Mouse (Mus musculus): ENCODE data around the gene Gm10964. TPM values are rescaled to one million over a fixed set of nuclear protein-coding genes. Genes with fewer than 3 reads are reported as not detected.

The Gm10964 gene
- total RNA-seq, 1 experiment from 2014 or later, result not detected

- DNase-seq, result no peak
Measured at GRCm38 (mm10) chr3:103734696-103735519, 4.3 kb upstream of the Gm10964 start.

- DNase-seq, result no peak
Measured at GRCm38 (mm10) chr3:103735776-103736600, 3.2 kb upstream of the Gm10964 start.

DNA sequence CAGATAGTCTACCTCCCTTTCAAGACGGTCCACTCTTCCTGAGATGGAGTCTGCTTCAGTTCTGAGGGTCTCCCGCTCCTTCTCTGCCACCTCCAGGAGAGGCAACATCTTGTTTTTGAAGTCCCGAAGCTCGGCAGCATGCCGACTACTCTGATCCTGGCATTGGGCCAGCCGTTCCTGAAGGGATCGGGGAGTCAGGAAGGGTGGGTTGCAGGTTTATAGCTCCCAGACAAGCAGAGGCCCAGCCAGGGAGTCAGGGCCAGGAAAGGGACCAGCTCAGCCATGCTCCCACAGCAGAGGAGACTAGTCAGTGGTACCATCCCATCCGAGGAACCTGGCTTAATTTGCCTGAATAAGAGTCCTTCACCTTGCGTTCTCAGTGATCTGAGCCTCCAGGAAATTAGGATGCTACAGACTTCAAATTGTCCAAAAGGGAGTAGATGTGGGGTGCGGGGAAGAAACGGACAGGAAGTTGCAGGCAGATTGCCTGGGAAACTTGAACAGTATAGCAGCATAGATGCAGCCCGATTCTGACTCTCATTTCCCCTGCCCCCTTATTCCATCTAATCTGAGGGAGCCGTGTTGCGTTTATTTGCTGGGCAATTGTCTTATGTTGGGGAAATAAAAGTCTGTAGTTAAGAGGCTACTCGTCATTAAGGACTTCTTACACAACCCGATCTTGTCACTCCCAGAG is 2.0 kb upstream of the Gm10964 start:
- DNase-seq, result peak; percentile 51

GRCm38 (mm10) chr3:103737778-103738571 is 1.2 kb upstream of the Gm10964 start, which contains the start of gene Olfml3:
Gene Olfml3 (minus strand): TSS chr3:103738001.
- DNase-seq, result peak; percentile 87

DNA sequence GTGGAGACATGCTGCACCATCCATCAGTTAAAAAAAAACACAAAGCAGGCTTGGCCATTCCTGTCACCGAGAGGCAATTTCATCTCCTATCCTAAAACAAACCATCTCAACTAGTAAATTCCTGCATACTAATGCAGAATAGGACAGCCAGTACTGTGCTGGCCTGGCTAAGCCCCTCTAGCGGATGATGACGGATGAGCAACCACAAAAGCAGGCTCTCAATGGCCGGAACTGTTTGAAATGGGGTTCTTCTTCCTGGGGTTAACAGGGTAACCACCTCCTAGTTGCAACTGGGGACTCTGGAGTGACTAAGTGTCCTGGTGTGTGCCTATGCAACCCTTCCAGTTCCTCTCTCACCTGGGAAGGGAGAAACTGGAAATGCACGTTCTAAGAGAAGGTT is 1.2 kb downstream of the Gm10964 start:
- DNase-seq, result no peak

- DNase-seq, result no peak
Measured at GRCm38 (mm10) chr3:103743208-103743607, 4.0 kb downstream of the Gm10964 start.

GRCm38 (mm10) chr3:103745001-103745770 is 6.0 kb downstream of the Gm10964 start:
- DNase-seq, result no peak

- no peak for DNase-seq
Measured at GRCm38 (mm10) chr3:103746711-103747110, 7.5 kb downstream of the Gm10964 start.

GRCm38 (mm10) chr3:103751558-103751957 is 12.4 kb downstream of the Gm10964 start:
- no peak for DNase-seq

GRCm38 (mm10) chr3:103755351-103755750 is 16.2 kb downstream of the Gm10964 start:
- DNase-seq, result no peak

- DNase-seq, result no peak
Measured at GRCm38 (mm10) chr3:103756920-103757319, 17.8 kb downstream of the Gm10964 start.

DNA sequence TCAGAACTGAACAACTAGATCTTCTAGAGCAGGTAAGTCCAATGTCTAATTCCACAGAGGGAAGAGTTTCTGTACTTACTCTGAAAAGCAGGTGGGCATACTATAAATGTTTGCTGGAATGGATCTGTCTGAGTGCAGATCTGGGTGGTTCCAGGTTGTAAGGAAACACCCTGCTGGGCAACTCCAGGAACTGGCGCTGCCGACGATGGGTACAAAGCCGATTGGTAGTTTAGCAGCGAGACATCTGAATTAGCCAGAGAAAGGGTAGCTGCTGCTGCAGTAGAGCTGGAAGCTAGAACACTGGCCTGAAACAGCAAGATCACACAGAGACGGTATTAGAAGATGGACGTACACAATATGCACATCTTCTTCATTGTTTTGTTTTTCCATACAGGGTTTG is 19.3 kb downstream of the Gm10964 start:
- no peak for DNase-seq

DNA sequence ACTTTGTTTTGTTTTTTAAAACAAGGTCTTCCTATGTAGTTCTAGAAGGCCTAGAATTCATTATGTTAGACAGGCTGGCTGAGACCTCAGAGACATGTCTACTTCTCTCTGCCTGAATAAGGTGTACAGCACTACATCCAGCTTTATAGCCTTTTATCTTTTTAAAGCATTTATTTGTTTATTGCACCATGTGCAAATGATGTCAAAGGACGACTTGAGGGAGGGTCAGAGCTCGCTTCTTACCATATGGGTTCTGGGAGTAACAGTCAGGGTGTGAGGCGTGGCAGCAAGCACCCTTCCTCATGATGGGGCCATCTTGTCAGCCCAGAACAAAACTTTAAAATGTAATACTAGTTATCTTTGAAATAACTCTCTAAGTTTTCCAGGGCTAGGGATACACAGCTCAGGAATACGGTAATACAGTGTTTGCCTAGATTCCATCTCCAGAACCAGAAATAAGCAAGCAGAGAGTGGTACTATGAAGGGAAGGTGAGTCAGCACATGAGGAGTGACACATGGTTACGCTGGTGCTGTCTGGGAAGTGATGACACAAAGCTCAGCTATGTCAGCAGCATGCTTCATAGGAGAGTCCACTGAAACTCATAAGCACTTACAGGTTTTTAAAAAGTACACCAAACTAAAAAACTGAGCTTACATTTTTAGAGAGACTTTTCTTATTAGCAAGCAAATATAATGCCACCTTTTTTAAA is 20.2 kb downstream of the Gm10964 start:
- DNase-seq, result no peak

GRCm38 (mm10) chr3:103766789-103767188 is 27.6 kb downstream of the Gm10964 start:
- no peak for DNase-seq

GRCm38 (mm10) chr3:103771531-103772130 is 32.5 kb downstream of the Gm10964 start:
- peak; percentile 76 for DNase-seq

- DNase-seq, result no peak
Measured at GRCm38 (mm10) chr3:103772846-103773245, 33.7 kb downstream of the Gm10964 start.

DNA sequence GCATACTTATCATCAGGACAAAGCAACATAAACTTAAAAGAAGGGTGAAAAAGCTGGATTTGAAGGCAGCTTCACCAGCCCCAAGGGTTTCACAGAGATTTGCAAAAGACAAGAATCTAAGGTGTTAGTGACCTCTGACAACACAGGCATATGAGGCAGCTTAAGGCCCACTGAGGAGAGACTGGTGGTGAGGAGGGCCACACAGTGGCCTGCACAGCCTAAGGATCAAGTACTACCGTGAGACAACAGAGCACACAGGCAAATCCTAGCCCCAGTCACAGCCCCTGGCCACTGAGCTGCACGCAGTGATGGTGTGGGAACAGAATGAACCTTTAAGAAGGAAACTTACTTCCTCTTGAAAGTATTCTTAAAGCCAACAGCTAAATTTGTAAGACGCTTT is 34.3 kb downstream of the Gm10964 start:
- no peak for DNase-seq

DNA sequence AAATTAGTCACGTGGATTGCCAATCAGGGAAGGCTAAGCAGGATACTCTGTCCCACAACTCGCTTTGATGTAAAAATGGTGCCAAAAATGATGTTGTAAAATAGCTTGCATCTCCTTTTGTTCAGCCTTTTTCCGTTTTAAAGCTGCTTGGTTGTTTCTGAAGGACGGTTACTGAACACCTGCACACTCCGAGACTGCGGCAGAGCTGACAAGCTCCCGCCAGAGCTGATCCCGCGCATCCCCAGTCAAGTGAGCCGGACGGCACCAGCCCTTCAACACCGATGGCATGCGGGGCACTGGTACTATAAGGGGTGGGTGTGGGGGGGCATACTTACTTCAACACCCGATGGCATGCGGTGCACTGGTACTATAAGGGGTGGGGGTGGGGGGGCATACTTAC is 34.8 kb downstream of the Gm10964 start:
- no peak for DNase-seq

- DNase-seq, result no peak
Measured at GRCm38 (mm10) chr3:103777940-103778339, 38.8 kb downstream of the Gm10964 start.

- DNase-seq, result no peak
Measured at GRCm38 (mm10) chr3:103778660-103779059, 39.5 kb downstream of the Gm10964 start.
